Comparison of ENCODE assay signal across 8 mouse cellular contexts in genomic region chr16:55974903-55975285, GRCm38 (mm10). TPM values are rescaled to one million over a fixed set of nuclear protein-coding genes. Genes with fewer than 3 reads are reported as not detected.
DNase-seq lines count a peak whose midpoint lies in the region; ATAC-seq and TF ChIP-seq lines count a peak whose summit lies in the region.

No protein-coding gene starts in this region.

- no peak for DNase-seq in heart, embryonic 10.5 days (ENCODE audit: low spot score)
- DNase-seq in heart, adult 11 months, result no peak
- peak; percentile 80 for DNase-seq in heart, postnatal 0 days (ENCODE audit: low spot score)
- peak in 1 of 3 experiments; percentile 24 for DNase-seq in liver, embryonic 14.5 days (ENCODE audit: low read depth in 3 of 3, low spot score in 3 of 3)
- no peak for DNase-seq in cerebellum, adult 9-10 months

- no peaks in the 10 kb centered on the region for H3K27me3 ChIP-seq in heart, embryonic 10.5 days (ENCODE audit: insufficient read depth, poor library complexity, severe bottlenecking)
- no peaks in the 10 kb centered on the region for H3K27me3 ChIP-seq in E14TG2a.4 (ENCODE audit: insufficient read depth, low read length)
- no peaks in the 10 kb centered on the region for H3K27me3 ChIP-seq in heart, postnatal 0 days (ENCODE audit: control insufficient read depth, insufficient read depth, low read length)
- H3K27me3 ChIP-seq in liver, embryonic 14.5 days (ENCODE audit: control insufficient read depth, insufficient read depth, low read length), result no peaks in the 10 kb centered on the region
- no peaks in the 10 kb centered on the region for H3K27me3 ChIP-seq in neural tube, embryonic 12.5 days (replicated peaks)

- H3K27ac ChIP-seq in heart, embryonic 10.5 days, result peak overlapping the region; percentile 88; the same call in 1 of the 2 replicates
- H3K27ac ChIP-seq in heart, postnatal 0 days (ENCODE audit: low read depth), result peak overlapping the region; percentile 87
- peak overlapping the region; percentile 86 for H3K27ac ChIP-seq in liver, embryonic 14.5 days
- peak overlapping the region; percentile 70 for H3K27ac ChIP-seq in neural tube, embryonic 12.5 days

- peak overlapping the region; percentile 98 for H3K4me3 ChIP-seq in heart, embryonic 10.5 days
- H3K4me3 ChIP-seq in E14TG2a.4 (replicated peaks; ENCODE audit: low read length), result peak overlapping the region; percentile 100
- peak overlapping the region; percentile 95 for H3K4me3 ChIP-seq in heart, postnatal 0 days (ENCODE audit: low read depth, low read length)
- peak overlapping the region; percentile 85 to 97 for H3K4me3 ChIP-seq in liver, embryonic 14.5 days (ENCODE audit: insufficient read depth in 1 of 2, low read depth in 2 of 2, low read length in 2 of 2)
- peak overlapping the region; percentile 96 for H3K4me3 ChIP-seq in neural tube, embryonic 12.5 days

- 12% methylated on average over 14 of the region's 14 CpGs for WGBS in heart, embryonic 10.5 days
- 5% methylated on average over 14 of the region's 14 CpGs for WGBS in heart, postnatal 0 days
- 8% methylated on average over 14 of the region's 14 CpGs for WGBS in liver, embryonic 14.5 days (ENCODE audit: insufficient replicate concordance)
- 13% methylated on average over 14 of the region's 14 CpGs for WGBS in neural tube, embryonic 12.5 days

- peak overlapping the region; percentile 75 for H3K4me2 ChIP-seq in heart, postnatal 0 days (ENCODE audit: low read depth, low read length)
- H3K4me2 ChIP-seq in liver, embryonic 14.5 days (ENCODE audit: low read depth), result peak overlapping the region; percentile 98
- H3K4me2 ChIP-seq in neural tube, embryonic 12.5 days (replicated peaks), result peak overlapping the region; percentile 80

- TF ChIP-seq CTCF in E14TG2a.4 (conservative IDR thresholded peaks at IDR 0.05; ENCODE audit: low read length), result no peak
- no peak for TF ChIP-seq CTCF in heart, postnatal 0 days (IDR thresholded peaks at IDR 0.05; ENCODE audit: low read depth)
- TF ChIP-seq CTCF in liver, embryonic 14.5 days (IDR thresholded peaks at IDR 0.05; ENCODE audit: low read depth), result no peak

- peaks cover 12% of the 10 kb centered on the region; the same call in 1 of the 2 replicates for H3K4me1 ChIP-seq in heart, embryonic 10.5 days
- H3K4me1 ChIP-seq in E14TG2a.4 (replicated peaks; ENCODE audit: low read depth, low read length), result peaks cover 53% of the 10 kb centered on the region
- H3K4me1 ChIP-seq in heart, postnatal 0 days (ENCODE audit: control insufficient read depth, insufficient read depth), result peaks cover 5% of the 10 kb centered on the region; the same call in 1 of the 2 replicates
- H3K4me1 ChIP-seq in liver, embryonic 14.5 days (replicated peaks; ENCODE audit: control insufficient read depth in 2 of 2, insufficient read depth in 2 of 2, low read length in 1 of 2), result peaks cover 18% of the 10 kb centered on the region in 2 experiments
- peaks cover 10% of the 10 kb centered on the region for H3K4me1 ChIP-seq in neural tube, embryonic 12.5 days

- peak overlapping the region; percentile 95 for H3K9ac ChIP-seq in heart, postnatal 0 days (replicated peaks; ENCODE audit: low read depth, low read length)
- peak overlapping the region; percentile 98 for H3K9ac ChIP-seq in liver, embryonic 14.5 days (replicated peaks)
- peak overlapping the region; percentile 93 for H3K9ac ChIP-seq in neural tube, embryonic 12.5 days

- peak; percentile 45 for ATAC-seq in common myeloid progenitor, adult 5-6 weeks (replicated peaks; ENCODE audit: low read depth, poor library complexity, severe bottlenecking)
- peak; percentile 29; the same call in 1 of the 2 replicates for ATAC-seq in heart, postnatal 0 days (ENCODE audit: insufficient read depth, low read depth)
- ATAC-seq in liver, embryonic 14.5 days (ENCODE audit: insufficient read depth), result peak; percentile 19; the same call in 1 of the 2 replicates
- no peak for ATAC-seq in neural tube, embryonic 12.5 days (ENCODE audit: low FRiP score, low read depth)

- H3K36me3 ChIP-seq in heart, embryonic 10.5 days, result peaks cover 31% of the 10 kb centered on the region
- peaks cover 65% of the 10 kb centered on the region for H3K36me3 ChIP-seq in E14TG2a.4 (ENCODE audit: insufficient read depth, low read length)
- peaks cover 28% of the 10 kb centered on the region for H3K36me3 ChIP-seq in heart, postnatal 0 days (replicated peaks; ENCODE audit: control insufficient read depth, insufficient read depth, low read length)
- H3K36me3 ChIP-seq in liver, embryonic 14.5 days (replicated peaks; ENCODE audit: control insufficient read depth, insufficient read depth, low read depth), result peaks cover 29% of the 10 kb centered on the region
- peaks cover 22% of the 10 kb centered on the region for H3K36me3 ChIP-seq in neural tube, embryonic 12.5 days

- H3K9me3 ChIP-seq in heart, embryonic 10.5 days, result no peaks in the 10 kb centered on the region
- no peaks in the 10 kb centered on the region for H3K9me3 ChIP-seq in E14TG2a.4 (ENCODE audit: low read length)
- H3K9me3 ChIP-seq in heart, postnatal 0 days (replicated peaks; ENCODE audit: control insufficient read depth, low read length), result no peaks in the 10 kb centered on the region
- H3K9me3 ChIP-seq in liver, embryonic 14.5 days (ENCODE audit: control insufficient read depth, low read length), result no peaks in the 10 kb centered on the region
- H3K9me3 ChIP-seq in neural tube, embryonic 12.5 days, result no peaks in the 10 kb centered on the region

- no peak for TF ChIP-seq EP300 in heart, postnatal 0 days (IDR thresholded peaks at IDR 0.05; ENCODE audit: low read depth)
- no peak for TF ChIP-seq EP300 in liver, embryonic 14.5 days (IDR thresholded peaks at IDR 0.05; ENCODE audit: low read depth)

RNA-seq across cellular contexts. Expression of gene Zbtb11, which starts 1.2 kb away (rescaled TPM):
- 14.3 and 14.6 TPM in 2 replicates for polyA plus RNA-seq in heart, embryonic 10.5 days (2016; fragmentation: Nextera tagmentation; extraction: Ambion mirVana)
- total RNA-seq in common myeloid progenitor, adult 5-6 weeks (2017), result 42.4 and 49.9 TPM in 2 replicates
- 4.6 and 14.5 TPM in 2 replicates for total RNA-seq in heart, postnatal 0 days (2014; rRNA removed; ENCODE audit: low replicate concordance)
- 6.7 and 7.6 TPM in 2 replicates for polyA plus RNA-seq in heart, postnatal 0 days (2015; fragmentation: Nextera tagmentation; extraction: Ambion mirVana)
- polyA plus RNA-seq in liver, embryonic 14.5 days (2012; rRNA removed), result 3.1 and 5.1 TPM in 2 replicates
- polyA plus RNA-seq in liver, embryonic 14.5 days (2014; fragmentation: Nextera tagmentation; extraction: Ambion mirVana), result 8.4 and 9.5 TPM in 2 replicates
- polyA plus RNA-seq in neural tube, embryonic 12.5 days (2016; fragmentation: Nextera tagmentation; extraction: Ambion mirVana), result 18.4 and 19.1 TPM in 2 replicates

RNA-seq across cellular contexts. Expression of gene Rpl24, which starts 8.8 kb away (rescaled TPM):
- 571 and 684 TPM in 2 replicates for polyA plus RNA-seq in heart, embryonic 10.5 days (2016; fragmentation: Nextera tagmentation; extraction: Ambion mirVana)
- total RNA-seq in common myeloid progenitor, adult 5-6 weeks (2017), result 1,507 and 2,166 TPM in 2 replicates
- total RNA-seq in heart, postnatal 0 days (2014; rRNA removed; ENCODE audit: low replicate concordance), result 467 and 488 TPM in 2 replicates
- polyA plus RNA-seq in heart, postnatal 0 days (2015; fragmentation: Nextera tagmentation; extraction: Ambion mirVana), result 617 and 635 TPM in 2 replicates
- polyA plus RNA-seq in liver, embryonic 14.5 days (2012; rRNA removed), result 155 and 464 TPM in 2 replicates
- 477 and 499 TPM in 2 replicates for polyA plus RNA-seq in liver, embryonic 14.5 days (2014; fragmentation: Nextera tagmentation; extraction: Ambion mirVana)
- polyA plus RNA-seq in neural tube, embryonic 12.5 days (2016; fragmentation: Nextera tagmentation; extraction: Ambion mirVana), result 656 and 680 TPM in 2 replicates

RNA-seq across cellular contexts. Expression of gene Cep97, which starts 40.2 kb away (rescaled TPM):
- polyA plus RNA-seq in heart, embryonic 10.5 days (2016; fragmentation: Nextera tagmentation; extraction: Ambion mirVana), result 10.3 and 10.4 TPM in 2 replicates
- total RNA-seq in common myeloid progenitor, adult 5-6 weeks (2017), result 20.2 and 24.9 TPM in 2 replicates
- total RNA-seq in heart, postnatal 0 days (2014; rRNA removed; ENCODE audit: low replicate concordance), result 5.0 TPM in 2 replicates
- 3.1 and 4.9 TPM in 2 replicates for polyA plus RNA-seq in heart, postnatal 0 days (2015; fragmentation: Nextera tagmentation; extraction: Ambion mirVana)
- 1.5 and 2.0 TPM in 2 replicates for polyA plus RNA-seq in liver, embryonic 14.5 days (2012; rRNA removed)
- 3.9 and 5.4 TPM in 2 replicates for polyA plus RNA-seq in liver, embryonic 14.5 days (2014; fragmentation: Nextera tagmentation; extraction: Ambion mirVana)
- polyA plus RNA-seq in neural tube, embryonic 12.5 days (2016; fragmentation: Nextera tagmentation; extraction: Ambion mirVana), result 19.0 and 19.7 TPM in 2 replicates

RNA-seq across cellular contexts. Expression of gene Pcnp, which starts 54.6 kb away (rescaled TPM):
- 187 and 211 TPM in 2 replicates for polyA plus RNA-seq in heart, embryonic 10.5 days (2016; fragmentation: Nextera tagmentation; extraction: Ambion mirVana)
- 116 and 120 TPM in 2 replicates for total RNA-seq in common myeloid progenitor, adult 5-6 weeks (2017)
- 32.9 and 37.1 TPM in 2 replicates for total RNA-seq in heart, postnatal 0 days (2014; rRNA removed; ENCODE audit: low replicate concordance)
- polyA plus RNA-seq in heart, postnatal 0 days (2015; fragmentation: Nextera tagmentation; extraction: Ambion mirVana), result 104 and 111 TPM in 2 replicates
- polyA plus RNA-seq in liver, embryonic 14.5 days (2012; rRNA removed), result 22.2 and 33.6 TPM in 2 replicates
- polyA plus RNA-seq in liver, embryonic 14.5 days (2014; fragmentation: Nextera tagmentation; extraction: Ambion mirVana), result 102 and 107 TPM in 2 replicates
- polyA plus RNA-seq in neural tube, embryonic 12.5 days (2016; fragmentation: Nextera tagmentation; extraction: Ambion mirVana), result 264 and 270 TPM in 2 replicates
